Mouse (Mus musculus) WW6 (cell line): Measurements from ENCODE around the gene Agbl4.

Experiments used
- DNase-seq: peaks from one replicate; pipeline ENCODE4 v3.0.0-alpha.2; 2013; ENCODE audit warnings: low read depth, low spot score

The Agbl4 gene

DNA sequence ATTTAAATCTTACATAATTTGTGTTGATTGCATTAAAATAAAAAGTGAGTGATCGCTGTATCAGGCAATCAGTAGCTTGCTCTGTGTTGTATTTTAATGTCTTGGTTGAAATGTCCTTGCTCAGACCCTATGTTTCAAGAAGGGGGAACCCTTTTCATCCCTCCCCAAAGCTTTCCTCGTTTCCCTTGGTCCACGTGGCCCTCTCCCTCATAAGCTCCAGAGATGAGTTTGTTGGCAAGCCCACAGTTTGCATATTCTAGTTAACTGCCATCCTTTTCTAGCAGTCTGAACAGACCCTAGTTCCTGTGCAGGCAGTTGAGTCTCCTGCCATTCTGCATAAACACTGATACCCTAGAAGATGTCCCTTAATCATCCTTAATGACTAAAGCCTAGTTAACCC lies 1050.5 kb downstream of the Agbl4 start:
- DNase-seq = no peak

DNA sequence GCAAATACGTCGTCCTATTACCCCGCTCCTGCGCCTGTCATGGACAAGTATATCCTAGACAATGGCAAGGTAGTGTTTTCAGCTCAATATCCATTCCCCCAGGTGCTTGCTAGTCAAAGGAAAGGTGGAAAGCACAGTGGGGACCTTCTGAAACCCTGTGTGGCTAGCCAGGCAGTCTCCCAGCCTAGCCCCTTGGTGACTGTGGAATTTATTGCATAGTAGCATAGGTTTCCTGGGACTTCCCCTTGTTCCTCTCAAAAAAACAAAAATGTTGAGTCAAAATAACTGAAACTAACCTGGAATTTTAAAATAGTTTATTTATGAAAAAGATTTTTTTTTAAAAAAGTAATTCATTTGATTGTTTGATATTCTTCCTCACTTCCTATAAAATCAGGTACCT lies 1051.1 kb downstream of the Agbl4 start:
- DNase-seq = no peak

- DNase-seq = no peak
Measured at GRCm38 (mm10) chr4:111449442-111450199, 1052.2 kb downstream of the Agbl4 start.

DNA sequence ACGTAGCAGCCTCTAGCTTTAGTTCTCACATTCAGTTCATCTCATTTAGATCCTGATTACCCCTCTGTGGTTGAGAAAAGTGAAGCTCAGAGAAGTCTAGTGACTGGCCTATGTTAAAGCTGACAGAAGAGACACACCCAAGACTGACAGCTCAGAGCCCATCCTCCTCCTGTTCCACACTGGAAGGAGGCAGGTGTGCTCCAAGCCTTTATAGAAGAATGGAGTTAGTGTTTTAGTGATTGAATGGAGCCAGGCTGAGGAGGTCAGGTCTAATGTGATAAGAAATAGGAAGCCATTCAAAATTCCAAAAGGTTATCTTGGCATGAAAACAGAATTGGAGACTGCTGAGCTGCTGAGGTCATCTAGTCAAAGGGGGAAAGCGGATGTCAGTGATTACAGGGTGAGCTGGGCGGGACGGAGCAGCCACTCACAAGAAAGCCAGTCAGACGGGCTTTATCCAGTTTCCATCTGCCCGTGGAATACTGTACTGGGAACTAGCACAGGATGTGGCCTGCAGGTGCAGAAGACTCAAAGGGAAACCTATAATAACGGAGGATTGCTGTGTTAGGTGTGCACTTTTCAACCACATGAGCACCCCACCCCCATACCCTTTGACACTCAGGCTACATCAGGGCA lies 1053.9 kb downstream of the Agbl4 start:
- no peak for DNase-seq

- DNase-seq = no peak
Measured at GRCm38 (mm10) chr4:111452192-111452591, 1054.7 kb downstream of the Agbl4 start.

DNA sequence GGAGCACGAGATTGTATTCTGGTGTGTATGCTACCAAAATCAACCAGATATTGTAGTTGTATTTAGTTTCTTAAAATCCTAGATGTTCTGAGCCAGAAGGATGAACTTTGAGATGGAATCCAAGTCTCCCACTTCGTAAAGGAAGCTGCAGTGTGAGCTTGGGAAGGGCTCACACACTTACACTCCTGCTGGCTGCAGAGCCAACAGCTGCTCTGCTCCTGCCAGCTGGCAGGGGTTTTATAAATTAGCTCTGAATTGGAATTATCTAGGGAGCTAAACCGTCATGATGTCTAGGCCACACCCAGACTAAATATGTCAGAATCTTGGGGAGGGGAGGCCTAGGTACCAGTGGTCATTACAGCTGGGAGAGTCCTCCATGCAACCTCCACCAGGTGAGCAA lies 1055.8 kb downstream of the Agbl4 start:
- DNase-seq = no peak

- DNase-seq = no peak
Measured at GRCm38 (mm10) chr4:111455621-111456020, 1058.2 kb downstream of the Agbl4 start.

GRCm38 (mm10) chr4:111457568-111457967 lies 1060.1 kb downstream of the Agbl4 start:
- no peak for DNase-seq

- DNase-seq = no peak
Measured at GRCm38 (mm10) chr4:111467293-111467773, 1069.9 kb downstream of the Agbl4 start.

DNA sequence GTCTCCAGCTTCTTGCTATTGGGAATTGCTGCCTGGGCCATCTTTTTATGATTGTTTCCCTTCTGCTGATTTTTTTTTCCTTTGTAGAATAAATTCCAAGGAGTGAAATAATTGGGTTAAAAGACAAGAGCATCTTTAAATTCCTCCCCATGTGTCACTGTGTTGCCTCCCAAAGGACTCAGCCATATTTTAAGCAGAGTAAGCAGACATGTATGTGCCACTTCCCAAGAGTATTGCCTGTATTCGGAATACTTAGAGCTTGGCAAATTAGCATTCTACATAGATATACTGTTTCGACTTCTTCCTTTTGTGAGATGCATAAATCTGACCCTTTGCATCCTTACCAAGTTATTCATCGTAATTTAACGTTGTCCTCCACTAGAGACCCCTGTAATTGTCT lies 1070.3 kb downstream of the Agbl4 start:
- DNase-seq = no peak

GRCm38 (mm10) chr4:111469847-111470246 lies 1072.4 kb downstream of the Agbl4 start:
- DNase-seq = no peak

DNA sequence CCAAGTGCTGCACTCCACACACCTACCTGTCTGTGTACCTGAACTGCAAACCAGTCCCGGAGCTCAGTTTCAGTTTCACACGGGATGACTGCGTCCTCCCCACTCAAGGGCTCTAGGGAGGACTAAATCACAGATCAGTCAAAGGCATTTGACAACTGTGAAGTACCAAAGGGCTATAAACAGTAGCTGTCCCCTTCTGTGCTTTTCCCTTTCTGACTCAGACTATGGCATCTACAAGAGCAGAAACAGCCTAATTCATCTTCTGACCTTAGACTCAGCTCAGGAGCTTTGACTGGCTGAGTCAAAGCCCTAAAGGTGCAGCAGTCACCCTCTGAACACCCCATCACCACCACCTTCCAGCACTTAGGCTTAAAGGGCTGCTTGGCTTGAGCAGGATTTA lies 1074.3 kb downstream of the Agbl4 start:
- DNase-seq = no peak

DNA sequence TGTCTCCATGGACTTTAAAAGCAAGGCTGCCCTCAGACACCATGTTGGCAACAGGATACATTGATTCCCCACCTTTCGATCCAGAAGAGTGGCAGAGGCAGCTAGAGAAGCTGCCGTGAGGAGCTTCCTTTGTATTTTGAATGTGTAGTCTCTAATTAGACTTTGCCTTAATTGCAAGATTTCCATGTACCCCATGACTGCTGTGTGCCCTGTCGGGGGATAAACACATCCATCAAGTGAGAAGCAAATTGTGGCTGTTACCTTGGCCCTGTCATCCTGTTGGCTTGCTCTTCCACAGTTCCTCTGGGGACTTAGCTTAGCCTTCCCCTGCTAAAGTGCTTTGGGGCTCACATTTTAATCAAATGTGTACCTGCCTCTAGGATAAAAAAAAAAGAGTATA lies 1075.0 kb downstream of the Agbl4 start:
- DNase-seq = no peak

DNA sequence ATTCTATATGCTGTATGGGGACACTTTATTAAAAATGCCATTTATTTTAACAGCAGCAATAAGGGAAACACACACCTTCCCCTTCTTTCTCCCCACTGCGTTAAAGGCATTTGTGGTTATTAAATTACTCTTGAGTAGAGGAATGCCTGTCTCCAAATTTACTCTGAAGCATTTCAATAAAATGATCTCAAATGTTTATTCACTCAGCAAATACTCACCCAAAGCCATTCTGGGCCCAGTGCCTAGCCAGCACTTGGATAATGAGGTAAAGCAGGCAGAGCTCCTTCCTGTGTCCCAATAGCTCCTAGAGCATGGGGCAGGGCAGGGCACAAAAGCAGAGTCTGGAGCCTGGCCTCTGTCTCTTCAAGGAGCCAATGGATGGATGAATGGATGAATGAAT lies 1075.6 kb downstream of the Agbl4 start:
- DNase-seq = no peak

DNA sequence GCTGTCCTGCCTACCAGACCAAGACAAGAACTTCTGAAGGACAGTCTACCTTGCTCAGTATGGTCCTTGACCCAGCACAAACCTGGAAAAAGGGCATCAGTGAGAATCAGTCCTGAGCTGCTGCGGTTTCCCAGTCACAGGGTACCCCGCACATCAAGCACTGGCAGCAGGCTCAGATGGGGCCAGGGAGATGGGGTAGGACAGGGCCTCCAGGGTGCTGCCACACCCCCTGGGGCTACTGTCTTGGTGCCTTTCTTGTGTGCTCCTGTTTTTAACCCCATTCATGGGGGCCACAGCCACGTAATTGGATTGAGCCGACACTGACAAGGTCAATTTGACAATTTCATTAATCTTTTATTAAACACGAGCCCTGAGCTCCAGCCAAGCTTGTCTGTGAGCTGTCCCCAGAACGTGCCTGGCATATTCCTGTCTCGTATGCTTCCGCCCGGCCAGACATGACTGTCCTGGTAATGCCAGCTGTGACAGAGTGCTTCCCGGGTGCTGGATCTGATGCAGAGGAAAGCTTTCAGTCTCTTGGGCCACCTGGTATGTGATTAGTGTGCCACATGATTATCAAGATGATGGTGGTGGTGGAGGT lies 1078.0 kb downstream of the Agbl4 start:
- DNase-seq = no peak

- no peak for DNase-seq
Measured at GRCm38 (mm10) chr4:111477507-111477906, 1080.0 kb downstream of the Agbl4 start.

DNA sequence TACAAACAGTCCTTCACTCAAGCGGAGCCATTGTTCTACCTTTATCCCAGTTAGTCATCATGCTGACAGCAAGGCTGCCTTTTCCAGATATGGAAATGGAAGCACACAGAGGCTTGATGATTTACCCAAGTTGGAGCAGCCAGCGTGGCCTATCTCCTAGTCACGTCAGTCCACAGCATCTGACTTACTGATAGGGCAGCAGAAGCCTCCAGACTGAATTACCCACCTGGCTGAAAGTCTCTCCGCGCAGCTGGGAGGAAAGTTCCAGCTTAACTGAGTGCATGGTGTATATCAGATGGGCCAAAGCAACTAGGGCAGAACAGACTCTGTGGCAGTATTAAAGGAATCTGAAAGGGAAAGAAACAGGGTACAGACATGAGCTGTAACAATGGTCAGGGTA lies 1086.0 kb downstream of the Agbl4 start:
- no peak for DNase-seq

DNA sequence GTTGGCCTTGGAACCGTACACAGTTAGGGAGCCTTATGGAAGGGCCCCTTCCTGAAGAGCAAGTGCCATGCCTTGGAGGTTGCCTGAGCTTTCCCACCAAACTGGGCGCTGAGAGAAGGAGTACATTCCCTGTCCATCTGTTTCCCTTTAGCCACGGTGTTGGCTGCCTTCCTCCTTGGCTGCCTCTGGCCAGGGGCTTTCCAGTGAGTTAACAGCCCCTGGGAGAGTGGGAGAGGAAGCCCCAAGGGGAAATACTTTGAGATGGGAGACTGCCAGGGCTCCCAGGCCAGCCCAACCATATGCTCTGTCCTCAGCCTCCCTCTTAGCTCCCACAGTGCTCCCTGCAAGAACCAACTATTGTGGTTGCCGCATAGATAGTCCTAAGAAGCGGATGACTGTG lies 1087.7 kb downstream of the Agbl4 start:
- DNase-seq = no peak

- no peak for DNase-seq
Measured at GRCm38 (mm10) chr4:111486187-111486586, 1088.7 kb downstream of the Agbl4 start.

- no peak for DNase-seq
Measured at GRCm38 (mm10) chr4:111487233-111487843, 1089.9 kb downstream of the Agbl4 start.

GRCm38 (mm10) chr4:111493750-111494404 lies 1096.4 kb downstream of the Agbl4 start:
- DNase-seq = no peak

DNA sequence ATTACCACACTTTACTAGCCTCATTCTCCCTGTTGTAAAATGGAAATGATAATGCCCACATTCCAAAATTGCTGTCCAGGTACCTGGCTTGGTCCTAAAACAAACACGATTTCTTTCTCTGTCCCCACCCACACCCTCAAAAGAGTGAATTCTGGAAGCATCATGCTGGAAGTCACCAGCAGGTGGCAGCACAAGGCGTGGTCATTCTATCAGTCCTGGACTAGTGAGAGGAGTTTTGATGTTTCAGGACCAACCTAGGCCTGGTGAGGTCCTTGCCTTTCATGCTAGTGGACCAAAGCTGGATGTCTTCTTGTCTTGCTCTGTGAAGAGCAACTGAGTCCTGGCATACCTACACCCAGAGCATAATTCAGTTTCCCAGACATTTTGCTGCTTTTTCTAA lies 1098.5 kb downstream of the Agbl4 start:
- peak; percentile 5 for DNase-seq
